Mouse (Mus musculus) myocyte (in vitro differentiated cells): ENCODE data around the gene Neurl1a.

Experiments used
- E2F4 ChIP-seq: IDR thresholded peaks from one replicate; pipeline ENCODE4 v1.6.1; 2011; ENCODE audit warnings: mild to moderate bottlenecking, control low read depth, moderate library complexity; ENCODE audit not compliant: insufficient read depth
- MAX ChIP-seq: IDR thresholded peaks from one replicate; pipeline ENCODE4 v1.6.1; 2011; ENCODE audit warnings: low read depth, mild to moderate bottlenecking, control low read depth
- MYOD1 ChIP-seq, 3 experiments: IDR thresholded peaks; one replicate each; pipeline ENCODE4 v1.6.1; 2011; ENCODE audit warnings: control low read depth in 2 of 3, low read depth in 2 of 3, mild to moderate bottlenecking in 2 of 3, moderate library complexity in 1 of 3; ENCODE audit not compliant: insufficient read length in 2 of 3, control insufficient read depth in 1 of 3
- MYOG ChIP-seq, 3 experiments: IDR thresholded peaks; one replicate each; pipeline ENCODE4 v1.6.1; 2011; ENCODE audit warnings: control low read depth in 2 of 3, low read depth in 2 of 3, mild to moderate bottlenecking in 2 of 3; ENCODE audit not compliant: insufficient read length in 2 of 3, control insufficient read depth in 1 of 3, insufficient read depth in 1 of 3
- POLR2A ChIP-seq: IDR thresholded peaks from one replicate; pipeline ENCODE4 v1.6.1; 2011; ENCODE audit warnings: low read depth, mild to moderate bottlenecking, control low read depth, moderate library complexity; ENCODE audit not compliant: insufficient read length
- POLR2AphosphoS2 ChIP-seq: IDR thresholded peaks from one replicate; pipeline ENCODE4 v1.6.1; 2011; ENCODE audit warnings: low read depth, control low read depth; ENCODE audit not compliant: insufficient read length
- REST ChIP-seq: IDR thresholded peaks from one replicate; pipeline ENCODE4 v1.6.1; 2011; ENCODE audit warnings: mild to moderate bottlenecking, control low read depth, moderate library complexity; ENCODE audit not compliant: insufficient read depth, insufficient read length
- SRF ChIP-seq: IDR thresholded peaks from one replicate; pipeline ENCODE4 v1.6.1; 2011; ENCODE audit warnings: low read depth; ENCODE audit not compliant: control insufficient read depth, insufficient read length
- TCF12 ChIP-seq: IDR thresholded peaks from one replicate; pipeline ENCODE4 v1.6.1; 2011; ENCODE audit warnings: mild to moderate bottlenecking, control low read depth; ENCODE audit not compliant: poor library complexity, insufficient read depth, severe bottlenecking
- USF1 ChIP-seq: IDR thresholded peaks from one replicate; pipeline ENCODE4 v1.6.1; 2011; ENCODE audit warnings: low read depth, mild to moderate bottlenecking, control low read depth, moderate library complexity

- TF ChIP-seq POLR2A: no peak
- no peak for TF ChIP-seq POLR2AphosphoS2
- no peak for TF ChIP-seq E2F4
- no peak for TF ChIP-seq MAX
- no peak for TF ChIP-seq TCF12
- no peak for TF ChIP-seq USF1
- no peak for TF ChIP-seq MYOD1 (IDR thresholded peaks at IDR 0.05; ENCODE audit: control insufficient read depth in 1 of 3, insufficient read length in 2 of 3, low read depth in 2 of 3)
- no peak for TF ChIP-seq MYOG (IDR thresholded peaks at IDR 0.05; ENCODE audit: control insufficient read depth in 1 of 3, insufficient read depth in 1 of 3, insufficient read length in 2 of 3, low read depth in 2 of 3)
- no peak for TF ChIP-seq SRF
- TF ChIP-seq REST: no peak
Observed at GRCm38 (mm10) chr19:47184221-47184620, 5.6 kb downstream of the Neurl1a start.
